Comparison of ENCODE assay signal across 21 mouse cellular contexts in genomic region chr4:13577666-13578065, GRCm38 (mm10).
DNase-seq lines count a peak whose midpoint lies in the region; ATAC-seq and TF ChIP-seq lines count a peak whose summit lies in the region.
"Had no signal": no experiment of that assay in that cellular context is flagged by ENCODE, and none has a peak within 500 bp of the region (broad histone marks: within the 10 kb centered on the region; RNA-seq: fewer than 3 reads in every experiment).

No protein-coding gene starts in this region.

- H3K4me1 ChIP-seq in hindbrain, postnatal 0 days (ENCODE audit: insufficient read depth, low read length), result no peaks in the 10 kb centered on the region
- no peaks in the 10 kb centered on the region for H3K4me1 ChIP-seq in hindbrain, embryonic 12.5 days
- H3K4me1 ChIP-seq in midbrain, postnatal 0 days (ENCODE audit: insufficient read depth, low read length), result no peaks in the 10 kb centered on the region
- no peaks in the 10 kb centered on the region for H3K4me1 ChIP-seq in midbrain, embryonic 11.5 days (ENCODE audit: control insufficient read depth, insufficient read depth, low read length)
- H3K4me1 ChIP-seq: embryonic facial prominence, embryonic 15.5 days; forebrain, embryonic 10.5 days; heart, embryonic 12.5 days had no signal

- 40% methylated on average over 3 of the region's 3 CpGs for WGBS in hindbrain, postnatal 0 days
- 75% methylated on average over 3 of the region's 3 CpGs for WGBS in hindbrain, embryonic 12.5 days
- 58% methylated on average over 3 of the region's 3 CpGs for WGBS in midbrain, postnatal 0 days
- 80% methylated on average over 3 of the region's 3 CpGs for WGBS in midbrain, embryonic 11.5 days

- no peaks in the 10 kb centered on the region for H3K27me3 ChIP-seq in hindbrain, postnatal 0 days (ENCODE audit: insufficient read depth, low read length)
- H3K27me3 ChIP-seq in hindbrain, embryonic 12.5 days, result no peaks in the 10 kb centered on the region
- no peaks in the 10 kb centered on the region for H3K27me3 ChIP-seq in midbrain, postnatal 0 days (ENCODE audit: insufficient read depth, low read length)
- H3K27me3 ChIP-seq in midbrain, embryonic 11.5 days (ENCODE audit: control insufficient read depth, insufficient read depth, low read length), result no peaks in the 10 kb centered on the region
- H3K27me3 ChIP-seq: embryonic facial prominence, embryonic 15.5 days; heart, embryonic 12.5 days; Patski had no signal

- H3K4me3 ChIP-seq in hindbrain, postnatal 0 days (ENCODE audit: low read length), result no peak overlapping the region
- no peak overlapping the region for H3K4me3 ChIP-seq in hindbrain, embryonic 12.5 days
- H3K4me3 ChIP-seq in midbrain, postnatal 0 days (ENCODE audit: low read depth, low read length), result no peak overlapping the region
- H3K4me3 ChIP-seq in midbrain, embryonic 11.5 days (ENCODE audit: low read depth, low read length), result no peak overlapping the region
- H3K4me3 ChIP-seq: embryonic facial prominence, embryonic 15.5 days; erythroblast, embryonic 14.5 days; forebrain, embryonic 10.5 days; gastrocnemius, adult 2 months; heart, embryonic 12.5 days had no signal

- TF ChIP-seq CTCF in hindbrain, postnatal 0 days (IDR thresholded peaks at IDR 0.05; ENCODE audit: low read depth), result peak; percentile 11; the same call in 1 of the 2 replicates
- no peak for TF ChIP-seq CTCF in midbrain, postnatal 0 days (IDR thresholded peaks at IDR 0.05)

- H3K36me3 ChIP-seq in hindbrain, postnatal 0 days (ENCODE audit: insufficient read depth, low read length), result no peaks in the 10 kb centered on the region
- no peaks in the 10 kb centered on the region for H3K36me3 ChIP-seq in hindbrain, embryonic 12.5 days
- H3K36me3 ChIP-seq in midbrain, postnatal 0 days (ENCODE audit: insufficient read depth, low read length), result no peaks in the 10 kb centered on the region
- H3K36me3 ChIP-seq in midbrain, embryonic 11.5 days (ENCODE audit: control insufficient read depth, insufficient read depth, low read length), result no peaks in the 10 kb centered on the region
- H3K36me3 ChIP-seq: embryonic facial prominence, embryonic 15.5 days; forebrain, embryonic 10.5 days; heart, embryonic 12.5 days had no signal

- H3K9ac ChIP-seq in hindbrain, postnatal 0 days (replicated peaks; ENCODE audit: low read length), result no peak overlapping the region
- no peak overlapping the region for H3K9ac ChIP-seq in hindbrain, embryonic 12.5 days
- no peak overlapping the region for H3K9ac ChIP-seq in midbrain, postnatal 0 days (replicated peaks; ENCODE audit: low read length, poor library complexity, severe bottlenecking)
- no peak overlapping the region for H3K9ac ChIP-seq in midbrain, embryonic 11.5 days (ENCODE audit: low read length)
- H3K9ac ChIP-seq: embryonic facial prominence, embryonic 15.5 days; heart, embryonic 12.5 days had no signal

- H3K9me3 ChIP-seq in hindbrain, postnatal 0 days (ENCODE audit: low read length), result no peaks in the 10 kb centered on the region
- H3K9me3 ChIP-seq in hindbrain, embryonic 12.5 days (replicated peaks), result no peaks in the 10 kb centered on the region
- H3K9me3 ChIP-seq in midbrain, postnatal 0 days (ENCODE audit: low read length), result no peaks in the 10 kb centered on the region
- H3K9me3 ChIP-seq in midbrain, embryonic 11.5 days (ENCODE audit: control insufficient read depth, low read length), result no peaks in the 10 kb centered on the region
- H3K9me3 ChIP-seq: embryonic facial prominence, embryonic 15.5 days; forebrain, embryonic 10.5 days; heart, embryonic 12.5 days had no signal

- H3K4me2 ChIP-seq in hindbrain, postnatal 0 days (ENCODE audit: low read depth, low read length), result no peak overlapping the region
- H3K4me2 ChIP-seq in hindbrain, embryonic 12.5 days (replicated peaks), result no peak overlapping the region
- no peak overlapping the region for H3K4me2 ChIP-seq in midbrain, postnatal 0 days (ENCODE audit: low read depth, low read length, poor library complexity, severe bottlenecking)
- no peak overlapping the region for H3K4me2 ChIP-seq in midbrain, embryonic 11.5 days
- H3K4me2 ChIP-seq: embryonic facial prominence, embryonic 15.5 days; heart, embryonic 12.5 days had no signal

- no peak for ATAC-seq in hindbrain, postnatal 0 days
- ATAC-seq in hindbrain, embryonic 12.5 days (ENCODE audit: low FRiP score), result no peak
- ATAC-seq in midbrain, postnatal 0 days (ENCODE audit: low FRiP score), result no peak
- ATAC-seq in midbrain, embryonic 11.5 days (ENCODE audit: low FRiP score), result no peak
- ATAC-seq: activated CD4-positive, CD25-positive, alpha-beta regulatory T cell, adult 4 months; hindbrain, embryonic 16.5 days; Patski had no signal

- H3K27ac ChIP-seq in hindbrain, postnatal 0 days, result no peak overlapping the region
- no peak overlapping the region for H3K27ac ChIP-seq in hindbrain, embryonic 12.5 days
- H3K27ac ChIP-seq in midbrain, postnatal 0 days (ENCODE audit: low read depth, low read length), result no peak overlapping the region
- no peak overlapping the region for H3K27ac ChIP-seq in midbrain, embryonic 11.5 days (ENCODE audit: low read depth, low read length)
- H3K27ac ChIP-seq: embryonic facial prominence, embryonic 15.5 days; forebrain, embryonic 10.5 days; gastrocnemius, adult 2 months had no signal

- peak; percentile 51 to 56 for DNase-seq in cerebellum, postnatal 10 days
- no peak for DNase-seq in cerebellum, adult 18-20 months
- DNase-seq in hindbrain, postnatal 0 days (ENCODE audit: low spot score), result peak; percentile 51
- peak; percentile 34 for DNase-seq in midbrain, postnatal 0 days (ENCODE audit: low spot score)
- no peak for DNase-seq in midbrain, embryonic 11.5 days (ENCODE audit: low spot score, missing footprints)
- no peak for DNase-seq in kidney, postnatal 36 days
- DNase-seq: adrenal gland, adult 2 months; adrenal gland, postnatal 25 days; cerebellum, adult 9-10 months; embryo, embryonic 11 days; gastrocnemius, adult 2 months; gastrocnemius, postnatal 25 days; kidney, adult 11 months had no signal

Comparison
In these comparisons a context has a peak if more than half of its experiments do, and no peak if none do; other contexts are left out.
1. DNase-seq: peak in cerebellum, postnatal 10 days (2 of 2), hindbrain, postnatal 0 days (single experiment) and midbrain, postnatal 0 days (single experiment); none in cerebellum, adult 18-20 months (0 of 2), midbrain, embryonic 11.5 days (single experiment) and kidney, postnatal 36 days (0 of 2).